Mouse (Mus musculus): ENCODE measurements around the gene Coq7. TPM values are rescaled to one million over a fixed set of nuclear protein-coding genes. Genes with fewer than 3 reads are reported as not detected.

Gene Coq7
- polyA plus RNA-seq, 1 experiment from 2014 or later = 114 TPM

DNA sequence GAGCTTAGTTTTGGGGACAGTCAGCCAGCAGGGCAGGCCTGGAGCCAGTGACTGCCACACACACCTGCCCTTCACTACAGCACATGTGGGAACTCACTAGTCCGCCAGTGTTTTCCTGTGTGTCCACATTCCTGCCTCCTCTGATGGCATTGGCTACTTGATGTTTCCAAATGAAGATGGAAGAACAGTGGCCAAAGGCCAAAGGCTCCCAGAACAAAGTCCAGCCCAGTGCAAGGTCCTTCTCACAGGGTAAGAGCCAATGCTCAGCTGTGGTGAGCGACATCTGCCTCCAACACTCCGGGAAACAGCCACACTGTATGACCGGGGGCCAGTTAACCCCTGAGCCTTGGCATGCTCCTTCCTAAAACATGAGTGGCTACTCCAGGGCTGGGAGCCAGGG, 11.0 kb upstream of the Coq7 start:
- Histone ChIP-seq H3K36me3 (ENCODE audit: control insufficient read depth, insufficient read depth, low read length) (peaks cover 64% of the 10 kb centered on the region), H3K4me2 (ENCODE audit: low read length) (no peak overlapping the region), H3K4me3 (ENCODE audit: low read depth, low read length) (no peak overlapping the region), H3K27ac (ENCODE audit: low read depth, low read length) (no peak overlapping the region), H3K9me3 (replicated peaks; ENCODE audit: control insufficient read depth, low read length) (no peaks in the 10 kb centered on the region), H3K27me3 (replicated peaks; ENCODE audit: control insufficient read depth, insufficient read depth, low read length) (no peaks in the 10 kb centered on the region), H3K4me1 (ENCODE audit: control insufficient read depth, insufficient read depth, low read length) (no peaks in the 10 kb centered on the region), H3K9ac (ENCODE audit: low read length) (no peak overlapping the region)
- no peak for ATAC-seq
- DNase-seq (ENCODE audit: low spot score) = no peak
- WGBS = 95% methylated on average over 4 of the region's 4 CpGs

DNA sequence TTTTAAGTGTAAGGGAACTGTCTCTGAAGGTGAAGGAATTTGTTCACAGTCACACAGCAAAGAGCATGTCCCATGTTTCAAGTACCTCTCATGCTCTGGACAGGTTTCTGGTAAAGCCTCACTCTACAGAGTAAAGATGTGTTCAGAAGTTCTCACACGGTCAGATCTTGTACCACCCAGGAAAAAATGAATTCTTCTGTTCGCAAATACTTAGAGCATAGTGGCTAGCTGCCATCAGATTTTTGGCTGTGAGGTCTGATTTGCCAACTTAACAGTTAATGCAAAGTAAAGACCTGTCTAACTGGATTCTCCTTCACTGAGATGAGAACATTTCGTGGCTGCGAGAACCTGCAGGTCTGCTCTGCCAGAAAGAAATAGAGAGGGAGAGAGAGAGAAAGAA, 1.9 kb upstream of the Coq7 start:
- Histone ChIP-seq H3K4me2 (ENCODE audit: low read length) (no peak overlapping the region), H3K27ac (ENCODE audit: low read depth, low read length) (no peak overlapping the region), H3K27me3 (replicated peaks; ENCODE audit: control insufficient read depth, insufficient read depth, low read length) (no peaks in the 10 kb centered on the region), H3K9ac (ENCODE audit: low read length) (no peak overlapping the region), H3K4me3 (ENCODE audit: low read depth, low read length) (no peak overlapping the region), H3K9me3 (replicated peaks; ENCODE audit: control insufficient read depth, low read length) (no peaks in the 10 kb centered on the region), H3K4me1 (ENCODE audit: control insufficient read depth, insufficient read depth, low read length) (0 out of 2 replicates have a peak, but pooled peaks cover 3% of the 10 kb centered on the region), H3K36me3 (ENCODE audit: control insufficient read depth, insufficient read depth, low read length) (peaks cover 30% of the 10 kb centered on the region)
- 89% methylated on average over 4 of the region's 4 CpGs for WGBS
- no peak for DNase-seq (ENCODE audit: low spot score)
- no peak for ATAC-seq

GRCm38 (mm10) chr7:118534326-118534725, 1.2 kb upstream of the Coq7 start:
- 84% methylated on average over 3 of the region's 3 CpGs for WGBS
- Histone ChIP-seq H3K4me3 (ENCODE audit: low read depth, low read length) (no peak overlapping the region), H3K36me3 (ENCODE audit: control insufficient read depth, insufficient read depth, low read length) (peaks cover 25% of the 10 kb centered on the region), H3K27ac (ENCODE audit: low read depth, low read length) (no peak overlapping the region), H3K27me3 (replicated peaks; ENCODE audit: control insufficient read depth, insufficient read depth, low read length) (no peaks in the 10 kb centered on the region), H3K4me2 (ENCODE audit: low read length) (no peak overlapping the region), H3K9me3 (replicated peaks; ENCODE audit: control insufficient read depth, low read length) (no peaks in the 10 kb centered on the region), H3K4me1 (ENCODE audit: control insufficient read depth, insufficient read depth, low read length) (0 out of 2 replicates have a peak, but pooled peaks cover 3% of the 10 kb centered on the region), H3K9ac (ENCODE audit: low read length) (no peak overlapping the region)
- ATAC-seq (no peak), DNase-seq (ENCODE audit: low spot score) (no peak)

DNA sequence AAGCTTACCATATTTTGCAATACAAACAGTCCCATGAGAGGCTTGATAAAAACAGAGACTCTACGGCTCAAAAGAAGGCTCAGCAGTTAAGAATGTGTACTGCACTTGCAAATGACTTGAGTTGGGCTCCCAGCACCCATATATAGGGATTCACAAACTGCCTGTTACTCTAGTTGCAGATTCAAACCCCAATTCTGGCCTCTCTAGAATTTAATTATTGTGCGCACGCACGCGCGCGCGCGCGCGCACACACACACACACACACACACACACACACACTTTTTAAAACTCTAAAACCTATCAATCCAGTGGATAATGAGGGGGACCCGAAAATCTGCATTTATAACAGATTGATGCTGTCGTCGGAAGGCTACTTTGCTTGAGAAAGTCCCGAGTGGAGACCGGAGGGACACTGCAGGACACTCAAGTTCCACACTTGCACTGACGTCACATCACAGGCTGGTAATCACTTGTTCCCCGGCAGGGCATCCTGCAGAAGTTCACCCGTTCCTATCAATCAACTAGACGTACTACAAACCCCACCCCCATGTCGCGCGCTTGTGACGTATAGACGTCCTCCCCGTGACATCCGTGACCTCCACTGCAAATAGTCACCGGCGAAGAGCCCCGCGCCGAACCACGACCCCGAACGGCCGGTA, 508 bp downstream of the Coq7 start:
- Histone ChIP-seq H3K4me3 (ENCODE audit: low read depth, low read length) (peak overlapping the region; percentile 52), H3K4me1 (ENCODE audit: control insufficient read depth, insufficient read depth, low read length) (0 out of 2 replicates have a peak, but pooled peaks cover 3% of the 10 kb centered on the region), H3K27ac (ENCODE audit: low read depth, low read length) (peak overlapping the region; percentile 96), H3K4me2 (ENCODE audit: low read length) (peak overlapping the region; percentile 62), H3K9me3 (replicated peaks; ENCODE audit: control insufficient read depth, low read length) (no peaks in the 10 kb centered on the region), H3K27me3 (replicated peaks; ENCODE audit: control insufficient read depth, insufficient read depth, low read length) (no peaks in the 10 kb centered on the region), H3K9ac (ENCODE audit: low read length) (peak overlapping the region; percentile 75), H3K36me3 (ENCODE audit: control insufficient read depth, insufficient read depth, low read length) (peaks cover 16% of the 10 kb centered on the region)
- under 1% methylated on average over 36 of the region's 36 CpGs for WGBS
- peak; percentile 97 for DNase-seq (ENCODE audit: low spot score)
- peak; percentile 95 for ATAC-seq

- ATAC-seq (no peak), DNase-seq (ENCODE audit: low spot score) (no peak)
- Histone ChIP-seq H3K27ac (ENCODE audit: low read depth, low read length) (no peak overlapping the region), H3K4me2 (ENCODE audit: low read length) (no peak overlapping the region), H3K4me1 (ENCODE audit: control insufficient read depth, insufficient read depth, low read length) (no peaks in the 10 kb centered on the region), H3K27me3 (replicated peaks; ENCODE audit: control insufficient read depth, insufficient read depth, low read length) (no peaks in the 10 kb centered on the region), H3K9me3 (replicated peaks; ENCODE audit: control insufficient read depth, low read length) (no peaks in the 10 kb centered on the region), H3K36me3 (ENCODE audit: control insufficient read depth, insufficient read depth, low read length) (peaks cover 39% of the 10 kb centered on the region), H3K9ac (ENCODE audit: low read length) (no peak overlapping the region), H3K4me3 (ENCODE audit: low read depth, low read length) (no peak overlapping the region)
- WGBS = 86% methylated on average over 4 of the region's 4 CpGs
These were observed 6.2 kb downstream of the Coq7 start for GRCm38 (mm10) chr7:118526967-118527366.

- no peaks in the 10 kb centered on the region for H3K4me1 ChIP-seq (ENCODE audit: control insufficient read depth, insufficient read depth, low read length)
- 88% methylated on average over 5 of the region's 5 CpGs for WGBS
- no peak overlapping the region for H3K4me3 ChIP-seq (ENCODE audit: low read depth, low read length)
- H3K36me3 ChIP-seq (ENCODE audit: control insufficient read depth, insufficient read depth, low read length) = peaks cover 27% of the 10 kb centered on the region
- H3K27ac ChIP-seq (ENCODE audit: low read depth, low read length) = no peak overlapping the region
- no peak for ATAC-seq
- H3K9ac ChIP-seq (ENCODE audit: low read length) = no peak overlapping the region
- H3K9me3 ChIP-seq (replicated peaks; ENCODE audit: control insufficient read depth, low read length) = no peaks in the 10 kb centered on the region
- no peak overlapping the region for H3K4me2 ChIP-seq (ENCODE audit: low read length)
- no peak for DNase-seq (ENCODE audit: low spot score)
- H3K27me3 ChIP-seq (replicated peaks; ENCODE audit: control insufficient read depth, insufficient read depth, low read length) = no peaks in the 10 kb centered on the region
These were observed 11.1 kb downstream of the Coq7 start for GRCm38 (mm10) chr7:118522077-118522476.

- Histone ChIP-seq H3K4me1 (ENCODE audit: control insufficient read depth, insufficient read depth, low read length) (no peaks in the 10 kb centered on the region), H3K36me3 (ENCODE audit: control insufficient read depth, insufficient read depth, low read length) (peaks cover 5% of the 10 kb centered on the region; the same call in 1 of the 2 replicates), H3K9me3 (replicated peaks; ENCODE audit: control insufficient read depth, low read length) (no peaks in the 10 kb centered on the region), H3K9ac (ENCODE audit: low read length) (no peak overlapping the region), H3K27ac (ENCODE audit: low read depth, low read length) (no peak overlapping the region), H3K27me3 (replicated peaks; ENCODE audit: control insufficient read depth, insufficient read depth, low read length) (no peaks in the 10 kb centered on the region), H3K4me2 (ENCODE audit: low read length) (no peak overlapping the region), H3K4me3 (ENCODE audit: low read depth, low read length) (no peak overlapping the region)
- DNase-seq (ENCODE audit: low spot score) = no peak
- ATAC-seq = no peak
- WGBS = 88% methylated on average over 8 of the region's 8 CpGs
These were observed 13.5 kb downstream of the Coq7 start for GRCm38 (mm10) chr7:118519661-118520060.

GRCm38 (mm10) chr7:118518687-118519086, 14.5 kb downstream of the Coq7 start:
- Histone ChIP-seq H3K9me3 (replicated peaks; ENCODE audit: control insufficient read depth, low read length) (no peaks in the 10 kb centered on the region), H3K4me1 (ENCODE audit: control insufficient read depth, insufficient read depth, low read length) (no peaks in the 10 kb centered on the region), H3K4me3 (ENCODE audit: low read depth, low read length) (no peak overlapping the region), H3K27me3 (replicated peaks; ENCODE audit: control insufficient read depth, insufficient read depth, low read length) (no peaks in the 10 kb centered on the region), H3K36me3 (ENCODE audit: control insufficient read depth, insufficient read depth, low read length) (no peaks in the 10 kb centered on the region), H3K9ac (ENCODE audit: low read length) (no peak overlapping the region), H3K27ac (ENCODE audit: low read depth, low read length) (no peak overlapping the region), H3K4me2 (ENCODE audit: low read length) (no peak overlapping the region)
- under 1% methylated on average over 18 of the region's 18 CpGs for WGBS
- ATAC-seq (peak; percentile 86), DNase-seq (ENCODE audit: low spot score) (peak; percentile 71)

- WGBS = 70% methylated on average over 2 of the region's 2 CpGs
- Histone ChIP-seq H3K4me1 (ENCODE audit: control insufficient read depth, insufficient read depth, low read length) (no peaks in the 10 kb centered on the region), H3K9ac (ENCODE audit: low read length) (no peak overlapping the region), H3K36me3 (ENCODE audit: control insufficient read depth, insufficient read depth, low read length) (no peaks in the 10 kb centered on the region), H3K27ac (ENCODE audit: low read depth, low read length) (no peak overlapping the region), H3K4me2 (ENCODE audit: low read length) (no peak overlapping the region), H3K4me3 (ENCODE audit: low read depth, low read length) (no peak overlapping the region), H3K9me3 (replicated peaks; ENCODE audit: control insufficient read depth, low read length) (no peaks in the 10 kb centered on the region), H3K27me3 (replicated peaks; ENCODE audit: control insufficient read depth, insufficient read depth, low read length) (no peaks in the 10 kb centered on the region)
- DNase-seq (ENCODE audit: low spot score) = no peak
- no peak; the same call in 1 of the 2 replicates for ATAC-seq
These were observed 15.3 kb downstream of the Coq7 start for GRCm38 (mm10) chr7:118517819-118518218.
